Mouse (Mus musculus): ENCODE data around the gene Slc6a1.

DNA sequence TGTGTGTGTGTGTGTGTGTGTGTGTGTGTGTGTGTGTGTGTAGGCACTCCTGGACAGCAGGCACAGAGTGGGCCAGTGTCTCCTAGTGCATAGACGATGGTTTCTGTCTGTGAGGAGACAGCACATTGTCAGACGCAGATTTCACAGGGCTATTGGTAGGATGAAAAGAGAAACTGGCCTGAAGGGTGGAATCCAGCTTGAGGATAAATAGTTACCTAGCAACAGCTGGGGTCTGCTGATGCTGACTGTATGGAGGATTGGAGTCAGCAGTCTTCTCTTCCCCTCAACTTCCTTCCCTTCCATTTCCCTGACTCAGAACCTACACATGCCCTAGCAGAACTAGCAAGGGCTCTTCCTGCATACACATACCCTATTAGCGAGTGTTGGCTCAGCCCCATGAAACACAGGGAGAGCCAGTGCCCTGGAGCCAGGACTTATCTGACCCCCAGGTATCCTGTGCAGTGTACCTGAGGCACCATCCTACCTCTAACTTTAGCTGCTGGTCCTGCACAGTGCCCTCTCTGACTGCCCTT is 23.7 kb upstream of the Slc6a1 start:
- TF ChIP-seq CTCF (IDR thresholded peaks at IDR 0.05; ENCODE audit: control insufficient read depth, insufficient read depth, insufficient replicate concordance, low read depth, low read length) (no peak), POLR2A (IDR thresholded peaks at IDR 0.05; ENCODE audit: control insufficient read depth, low read depth, low read length) (no peak)
